Mouse (Mus musculus) embryonic facial prominence, embryonic 14.5 days (tissue): ENCODE results near the gene Gm5678. TPM values are rescaled to one million over a fixed set of nuclear protein-coding genes. Genes with fewer than 3 reads are reported as not detected.
A peak's percentile ranks its signal among the peaks of the same experiment; 100 is the strongest.

ENCODE experiments used
- ATAC-seq: fragments of 200-750 bp; cut with Nextera tagmentation; 2 replicates; pipeline ENCODE4 v1.8.0; 2017; ENCODE audit warnings: low read depth, moderate number of reproducible peaks, moderate TSS enrichment
- DNase-seq: peaks from one replicate; pipeline ENCODE4 v3.0.0-alpha.2; 2015; ENCODE audit warnings: low spot score
- H3K27ac ChIP-seq: fragments of 300-500 bp; sonication (generic); replicated peaks from 2 replicates; pipeline ENCODE4 v1.5.1; 2014; ENCODE audit warnings: low read depth, mild to moderate bottlenecking, low read length, moderate library complexity
- H3K27me3 ChIP-seq: fragments of 300-500 bp; sonication (generic); replicated peaks from 2 replicates; pipeline ENCODE4 v1.6.1; 2014; ENCODE audit warnings: low read length; ENCODE audit not compliant: control insufficient read depth, insufficient read depth
- H3K36me3 ChIP-seq: fragments of 300-500 bp; sonication (generic); 2 replicates; pipeline ENCODE4 v1.6.1; 2014; ENCODE audit warnings: low read length, mixed read lengths; ENCODE audit not compliant: control insufficient read depth, insufficient read depth
- H3K4me1 ChIP-seq: fragments of 300-500 bp; sonication (generic); 2 replicates; pipeline ENCODE4 v1.6.1; 2014; ENCODE audit warnings: antibody characterized with exemption, low read length; ENCODE audit not compliant: control insufficient read depth, insufficient read depth
- H3K4me2 ChIP-seq: fragments of 300-500 bp; sonication (generic); 2 replicates; pipeline ENCODE4 v1.6.1; 2014; ENCODE audit warnings: low read depth, mild to moderate bottlenecking, low read length, moderate library complexity, mixed read lengths
- H3K4me3 ChIP-seq: fragments of 300-500 bp; sonication (generic); 2 replicates; pipeline ENCODE4 v1.5.1; 2014; ENCODE audit warnings: low read depth, mild to moderate bottlenecking, low read length
- H3K9ac ChIP-seq: fragments of 300-500 bp; sonication (generic); 2 replicates; pipeline ENCODE4 v1.6.1; 2014; ENCODE audit warnings: low read depth, mild to moderate bottlenecking, low read length, moderate library complexity, mixed read lengths
- H3K9me3 ChIP-seq: fragments of 300-500 bp; sonication (generic); 2 replicates; pipeline ENCODE4 v1.6.1; 2016; ENCODE audit warnings: low read length; ENCODE audit not compliant: control insufficient read depth
- WGBS: fragments of 180-500 bp; shearing (Covaris S2); extraction: QIAGEN DNeasy Blood & Tissue Kit; methylation state at CpG from one replicate; pipeline ENCODE4 v1.1.7; 2014; 5-methylcytosine and 5-hydroxymethylcytosine counted together
- polyA plus RNA-seq: library from polyadenylated mRNA; unstranded; fragments of >200 nt; fragmentation: Nextera tagmentation; extraction: Ambion mirVana; gene quantifications from 2 replicates; pipeline ENCODE4 v1.2.1, GENCODE M21; 2014

Gene Gm5678
- polyA plus RNA-seq, 1 experiment from 2014 or later: not detected

GRCm38 (mm10) chr16:93603439-93604212 lies 24.3 kb upstream of the Gm5678 start, which contains the start of gene Setd4:
Gene Setd4 (minus strand): TSS chr16:93604063.
- peaks cover 11% of the 10 kb centered on the region for H3K4me1 ChIP-seq
- peak within 1 kb of the TSS; percentile 90 for H3K4me2 ChIP-seq
- H3K4me3 ChIP-seq: peak within 1 kb of the TSS; percentile 51
- H3K9me3 ChIP-seq: no peaks in the 10 kb centered on the region
- no peaks in the 10 kb centered on the region for H3K27me3 ChIP-seq
- peak; percentile 96 for DNase-seq
- peak; percentile 92 for ATAC-seq
- peaks cover 5% of the 10 kb centered on the region; the same call in 1 of the 2 replicates for H3K36me3 ChIP-seq
- H3K27ac ChIP-seq: peak within 1 kb of the TSS; percentile 91
- H3K9ac ChIP-seq: peak within 1 kb of the TSS; percentile 67
- 2% methylated on average over 45 of the region's 55 CpGs for WGBS

GRCm38 (mm10) chr16:93604481-93604969 lies 23.4 kb upstream of the Gm5678 start:
- H3K4me1 ChIP-seq: peaks cover 16% of the 10 kb centered on the region
- H3K9me3 ChIP-seq: no peaks in the 10 kb centered on the region
- no peak for ATAC-seq
- no peaks in the 10 kb centered on the region for H3K27me3 ChIP-seq
- 4% methylated on average over 16 of the region's 16 CpGs for WGBS
- peak overlapping the region; percentile 91 for H3K27ac ChIP-seq
- H3K36me3 ChIP-seq: no peaks in the 10 kb centered on the region
- peak overlapping the region; percentile 67 for H3K9ac ChIP-seq
- peak; percentile 65 for DNase-seq
- peak overlapping the region; percentile 51 for H3K4me3 ChIP-seq
- H3K4me2 ChIP-seq: peak overlapping the region; percentile 90

- Histone ChIP-seq H3K36me3 (peaks cover 4% of the 10 kb centered on the region; the same call in 1 of the 2 replicates), H3K9ac (no peak within 1 kb of the TSS), H3K27ac (no peak within 1 kb of the TSS), H3K4me3 (peak within 1 kb of the TSS; percentile 51), H3K9me3 (no peaks in the 10 kb centered on the region), H3K27me3 (no peaks in the 10 kb centered on the region), H3K4me1 (peaks cover 16% of the 10 kb centered on the region), H3K4me2 (peak within 1 kb of the TSS; percentile 90)
- 66% methylated on average over 4 of the region's 4 CpGs for WGBS
- ATAC-seq (no peak), DNase-seq (no peak)
Measured at GRCm38 (mm10) chr16:93605553-93605952, 22.3 kb upstream of the Gm5678 start, which contains the start of gene Cbr1. Gene Cbr1 (plus strand): TSS chr16:93605853.

- peaks cover 16% of the 10 kb centered on the region for H3K4me1 ChIP-seq
- no peak overlapping the region for H3K4me3 ChIP-seq
- no peak for ATAC-seq
- no peak overlapping the region for H3K9ac ChIP-seq
- H3K27ac ChIP-seq: no peak overlapping the region
- DNase-seq: no peak
- H3K36me3 ChIP-seq: peaks cover 7% of the 10 kb centered on the region
- H3K9me3 ChIP-seq: no peaks in the 10 kb centered on the region
- H3K27me3 ChIP-seq: no peaks in the 10 kb centered on the region
- H3K4me2 ChIP-seq: no peak overlapping the region
- WGBS: 82% methylated on average over 7 of the region's 7 CpGs
Measured at GRCm38 (mm10) chr16:93606146-93606545, 21.8 kb upstream of the Gm5678 start.

- Histone ChIP-seq H3K4me2 (peak overlapping the region; percentile 64), H3K4me1 (peaks cover 16% of the 10 kb centered on the region), H3K27me3 (no peaks in the 10 kb centered on the region), H3K9ac (peak overlapping the region; percentile 86), H3K9me3 (no peaks in the 10 kb centered on the region), H3K36me3 (peaks cover 9% of the 10 kb centered on the region), H3K27ac (peak overlapping the region; percentile 71), H3K4me3 (peak overlapping the region; percentile 78)
- ATAC-seq (peak; percentile 27; the same call in 1 of the 2 replicates), DNase-seq (peak; percentile 94)
- WGBS: 0% methylated on average over 29 of the region's 32 CpGs
Measured at GRCm38 (mm10) chr16:93607669-93608101, 20.2 kb upstream of the Gm5678 start.

GRCm38 (mm10) chr16:93608731-93609130 lies 19.2 kb upstream of the Gm5678 start:
- H3K4me2 ChIP-seq: peak overlapping the region; percentile 64
- no peaks in the 10 kb centered on the region for H3K27me3 ChIP-seq
- H3K27ac ChIP-seq: no peak overlapping the region
- no peak for DNase-seq
- H3K36me3 ChIP-seq: peaks cover 9% of the 10 kb centered on the region
- no peak for ATAC-seq
- H3K9ac ChIP-seq: no peak overlapping the region
- WGBS: 65% methylated on average over 6 of the region's 8 CpGs
- H3K4me1 ChIP-seq: peaks cover 16% of the 10 kb centered on the region
- peak overlapping the region; percentile 78 for H3K4me3 ChIP-seq
- H3K9me3 ChIP-seq: no peaks in the 10 kb centered on the region

GRCm38 (mm10) chr16:93609796-93610195 lies 18.1 kb upstream of the Gm5678 start:
- Histone ChIP-seq H3K9me3 (no peaks in the 10 kb centered on the region), H3K27me3 (no peaks in the 10 kb centered on the region), H3K9ac (no peak overlapping the region), H3K36me3 (peaks cover 9% of the 10 kb centered on the region), H3K4me2 (no peak overlapping the region), H3K27ac (no peak overlapping the region), H3K4me3 (no peak overlapping the region), H3K4me1 (peaks cover 9% of the 10 kb centered on the region)
- no peak for DNase-seq
- no peak for ATAC-seq
- 91% methylated on average over 4 of the region's 4 CpGs for WGBS

- ATAC-seq (no peak), DNase-seq (no peak)
- H3K27ac ChIP-seq: no peak overlapping the region
- no peaks in the 10 kb centered on the region for H3K27me3 ChIP-seq
- no peak overlapping the region for H3K9ac ChIP-seq
- H3K9me3 ChIP-seq: no peaks in the 10 kb centered on the region
- H3K36me3 ChIP-seq: peaks cover 9% of the 10 kb centered on the region
- no peak overlapping the region for H3K4me2 ChIP-seq
- 93% methylated on average over 4 of the region's 4 CpGs for WGBS
- no peak overlapping the region for H3K4me3 ChIP-seq
- H3K4me1 ChIP-seq: peaks cover 7% of the 10 kb centered on the region
Measured at GRCm38 (mm10) chr16:93610961-93611360, 16.9 kb upstream of the Gm5678 start.
